Mouse (Mus musculus) bone marrow macrophage, adult 2 months (primary cell): ENCODE data around the gene Tulp4. TPM values are rescaled to one million over a fixed set of nuclear protein-coding genes. Genes with fewer than 3 reads are reported as not detected.

Experiments used
- polyA plus RNA-seq: library from polyadenylated mRNA; stranded (reverse); fragments of >200 nt; gene quantifications from 2 replicates; pipeline ENCODE4 v1.2.4, GENCODE M21; 2012; ENCODE audit not compliant: missing spikeins, insufficient read depth, insufficient read length

Gene Tulp4
- polyA plus RNA-seq, 1 experiment: 42.9 TPM

Other genes starting within 250 kb of the Tulp4 start
- gene Synj2, start 165.2 kb upstream of the Tulp4 start, polyA plus RNA-seq: 9.7 and 11.2 TPM in 2 replicates
- 6.7 and 10.3 TPM in 2 replicates for gene Serac1, start 26.7 kb upstream of the Tulp4 start, polyA plus RNA-seq
- 48.5 and 56.7 TPM in 2 replicates for gene Gtf2h5, start 26.7 kb upstream of the Tulp4 start, polyA plus RNA-seq
- 17.7 and 20.8 TPM in 2 replicates for gene Tmem181a, start 150.4 kb downstream of the Tulp4 start, polyA plus RNA-seq
- 12.5 TPM in 2 replicates for gene Dynlt1a, start 211.1 kb downstream of the Tulp4 start, polyA plus RNA-seq